Comparison of ENCODE assay signal across 34 mouse cellular contexts in genomic region chr17:67357191-67357590, GRCm38 (mm10). TPM values are rescaled to one million over a fixed set of nuclear protein-coding genes. Genes with fewer than 3 reads are reported as not detected.
"Had no signal": no experiment of that assay in that cellular context is flagged by ENCODE, and none has a peak within 500 bp of the region (broad histone marks: within the 10 kb centered on the region; RNA-seq: fewer than 3 reads in every experiment).

No protein-coding gene starts in this region.

- DNase-seq: heart, postnatal 10 days; heart, postnatal 14 days; heart, postnatal 36 days; heart, postnatal 4 days; kidney, adult 11 months; kidney, adult 18-20 months; kidney, adult 8-10 months; kidney, adult 9 months; kidney, postnatal 10 days; kidney, postnatal 14 days; kidney, postnatal 25 days; kidney, postnatal 36 days; kidney, postnatal 4 days; layer of hippocampus, adult 9-11 months; layer of hippocampus, postnatal 36 days had no signal

- H3K4me1 ChIP-seq: intestine, embryonic 15.5 days had no signal

- H3K9me3 ChIP-seq: heart, embryonic 10.5 days; heart, embryonic 12.5 days; heart, embryonic 13.5 days; heart, embryonic 15.5 days; hindbrain, embryonic 13.5 days; hindbrain, embryonic 15.5 days; intestine, embryonic 15.5 days; kidney, embryonic 15.5 days had no signal

- H3K36me3 ChIP-seq: heart, embryonic 10.5 days; heart, embryonic 12.5 days; heart, embryonic 13.5 days; heart, embryonic 15.5 days; hindbrain, embryonic 13.5 days; hindbrain, embryonic 15.5 days; intestine, embryonic 15.5 days; kidney, embryonic 15.5 days had no signal

- H3K4me3 ChIP-seq: heart, embryonic 10.5 days; heart, embryonic 12.5 days; heart, embryonic 13.5 days; heart, embryonic 15.5 days; hindbrain, embryonic 13.5 days; hindbrain, embryonic 15.5 days; intestine, embryonic 15.5 days; kidney, embryonic 15.5 days; layer of hippocampus, adult 2 months; left cerebral cortex, adult 2 months had no signal

- ATAC-seq: hindbrain, embryonic 16.5 days; hindbrain, postnatal 0 days; inflammation-experienced regulatory T-cells, adult 6 months; intestine, embryonic 15.5 days; intestine, embryonic 16.5 days; intestine, postnatal 0 days had no signal

- H3K27ac ChIP-seq: heart, embryonic 10.5 days; heart, embryonic 13.5 days; heart, embryonic 15.5 days; hindbrain, embryonic 13.5 days; hindbrain, embryonic 14.5 days; hindbrain, embryonic 15.5 days; hindbrain, postnatal 0 days; intestine, embryonic 15.5 days; kidney, embryonic 15.5 days; kidney, postnatal 0 days; layer of hippocampus, adult 2 months; left cerebral cortex, adult 2 months had no signal

- H3K27me3 ChIP-seq: heart, embryonic 12.5 days; heart, embryonic 13.5 days; hindbrain, embryonic 15.5 days; kidney, embryonic 15.5 days had no signal

- H3K4me2 ChIP-seq: heart, embryonic 11.5 days; heart, embryonic 12.5 days; heart, embryonic 13.5 days; heart, embryonic 15.5 days; hindbrain, embryonic 13.5 days; hindbrain, embryonic 14.5 days; hindbrain, embryonic 15.5 days; intestine, embryonic 15.5 days; kidney, embryonic 15.5 days had no signal

- H3K9ac ChIP-seq: heart, embryonic 12.5 days; heart, embryonic 13.5 days; heart, embryonic 15.5 days; hindbrain, embryonic 13.5 days; hindbrain, embryonic 14.5 days; hindbrain, embryonic 15.5 days; intestine, embryonic 15.5 days; kidney, embryonic 15.5 days had no signal

RNA-seq across cellular contexts. Expression of gene Ptprm, which starts 2.9 kb away (rescaled TPM):
- total RNA-seq: hematopoietic stem cell, adult 5-6 weeks had no signal
- polyA plus RNA-seq: inflammation-experienced regulatory T-cells, adult 6 months had no signal
